Mouse (Mus musculus) liver, embryonic 14.5 days (tissue): ENCODE measurements around the gene Tigd3.

Experiments
- CTCF ChIP-seq: IDR thresholded peaks from 2 replicates; pipeline ENCODE4 v1.5.1; 2016; ENCODE audit warnings: antibody characterized with exemption, low read depth, control low read depth
- EP300 ChIP-seq: IDR thresholded peaks from 2 replicates; pipeline ENCODE4 v1.6.1; 2016; ENCODE audit warnings: antibody characterized with exemption, low read depth

DNA sequence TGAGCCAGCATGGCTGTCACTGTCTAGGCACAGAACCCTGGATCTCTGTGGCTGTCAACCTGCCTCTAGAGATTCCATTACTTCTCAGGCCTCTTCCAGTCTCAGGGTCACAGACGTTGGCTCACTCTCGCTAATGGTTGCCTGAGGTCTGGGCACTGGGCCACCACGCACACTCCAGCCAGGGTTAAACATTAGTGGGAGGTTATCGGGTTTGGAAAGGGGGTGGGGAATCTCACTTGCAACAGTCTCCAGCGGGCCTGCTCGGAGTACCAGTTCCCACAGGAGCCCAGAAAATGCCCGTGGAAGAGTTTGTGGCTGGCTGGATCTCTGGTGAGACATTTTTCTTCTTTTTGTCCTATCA lies 15.6 kb downstream of the Tigd3 start:
- no peak for TF ChIP-seq CTCF
- no peak for TF ChIP-seq EP300
